Mouse (Mus musculus) heart, adult 2 months (tissue): ENCODE measurements around the gene Dyrk1b. TPM values are rescaled to one million over a fixed set of nuclear protein-coding genes. Genes with fewer than 3 reads are reported as not detected.
"Not testable (repeated sequence)": the region's sequence is repeated elsewhere in the genome, so short reads cannot be mapped to it uniquely, and the experiment has no call there.

Experiments used
- DNase-seq, 2 experiments: peaks; one replicate each; pipeline ENCODE4 v3.0.0; 2021
- H3K27ac ChIP-seq: fragments of 200-600 bp; 2 replicates; pipeline ENCODE4 v1.8.1; 2022
- H3K27me3 ChIP-seq: fragments of 200-500 bp; 2 replicates; pipeline ENCODE4 v1.6.1; 2012; ENCODE audit warnings: mild to moderate bottlenecking, low read length, inconsistent platforms, mixed read lengths; ENCODE audit not compliant: control insufficient read depth, insufficient read depth
- H3K36me3 ChIP-seq: fragments of 200-500 bp; 2 replicates; pipeline ENCODE4 v1.6.1; 2012; ENCODE audit warnings: low read length, inconsistent platforms; ENCODE audit not compliant: control insufficient read depth, insufficient read depth
- H3K4me1 ChIP-seq: fragments of 200-500 bp; 2 replicates; pipeline ENCODE4 v1.6.1; 2011; ENCODE audit warnings: low read length; ENCODE audit not compliant: control insufficient read depth, insufficient read depth
- H3K4me3 ChIP-seq: fragments of 200-600 bp; 2 replicates; pipeline ENCODE4 v1.8.1; 2022
- H3K79me2 ChIP-seq: fragments of 200-500 bp; replicated peaks from 2 replicates; pipeline ENCODE4 v1.6.1; 2012; ENCODE audit warnings: mild to moderate bottlenecking, inconsistent platforms, low read length, moderate library complexity, mixed read lengths; ENCODE audit not compliant: control insufficient read depth, insufficient read depth
- H3K9ac ChIP-seq: fragments of 200-500 bp; 2 replicates; pipeline ENCODE4 v1.6.1; 2012; ENCODE audit warnings: low read depth, mild to moderate bottlenecking, control low read depth, inconsistent platforms, low read length, mixed read lengths
- CTCF ChIP-seq: fragments of 200-600 bp; IDR thresholded peaks from 2 replicates; pipeline ENCODE4 v1.8.1; 2022; ENCODE audit warnings: antibody characterized with exemption, mild to moderate bottlenecking, moderate library complexity
- POLR2A ChIP-seq: fragments of 200-500 bp; IDR thresholded peaks from 2 replicates; pipeline ENCODE4 v1.6.1; 2011; ENCODE audit warnings: mild to moderate bottlenecking, low read depth, low read length, control low read depth; ENCODE audit not compliant: insufficient read depth
- WGBS: fragments of 180-500 bp; shearing (Covaris S2); methylation state at CpG from one replicate; pipeline ENCODE4 v1.1.7; 2018; 5-methylcytosine and 5-hydroxymethylcytosine counted together
- intact Hi-C: fragments of 180-260 bp; cut with DNase I; formaldehyde crosslinking; loops from one replicate; pipeline ENCODE4 v1.15.1; 2025
- polyA plus RNA-seq: library from polyadenylated mRNA; depleted of rRNA; stranded (reverse); fragments of >200 nt; gene quantifications from 2 replicates; pipeline ENCODE4 v1.2.3, GENCODE M21; 2012
- total RNA-seq, 2 experiments: library from RNA; stranded (reverse); gene quantifications; 2 replicates each; pipeline ENCODE4 v1.2.3; 2021

Gene Dyrk1b
- total and polyA plus RNA-seq, 3 experiments, result 28.0 to 30.1 (median 28.3) TPM

GRCm38 (mm10) chr7:28208988-28209508 lies 29.8 kb downstream of the Dyrk1b start:
- H3K4me3 ChIP-seq, result peak overlapping the region; percentile 33; the same call in 1 of the 2 replicates
- intact Hi-C loops, result no loop called here
- no peaks in the 10 kb centered on the region for H3K36me3 ChIP-seq
- 38% methylated on average over 19 of the region's 19 CpGs for WGBS
- DNase-seq, result peak; percentile 74 to 83
- no peak overlapping the region; the same call in 1 of the 2 replicates for H3K9ac ChIP-seq
- H3K27me3 ChIP-seq, result no peaks in the 10 kb centered on the region
- no peaks in the 10 kb centered on the region for H3K4me1 ChIP-seq
- peak overlapping the region; percentile 51; the same call in 1 of the 2 replicates for H3K27ac ChIP-seq
- TF ChIP-seq CTCF (no peak), POLR2A (peak; percentile 51; the same call in 1 of the 2 replicates)
- H3K79me2 ChIP-seq, result no peaks in the 10 kb centered on the region

- 41% methylated on average over 5 of the region's 5 CpGs for WGBS
- H3K27ac ChIP-seq, result no peak overlapping the region
Observed at GRCm38 (mm10) chr7:28210731-28211130, 31.5 kb downstream of the Dyrk1b start.

GRCm38 (mm10) chr7:28214142-28214541 lies 34.9 kb downstream of the Dyrk1b start:
- Histone ChIP-seq H3K4me1 (no peaks in the 10 kb centered on the region), H3K27ac (no peak overlapping the region), H3K36me3 (no peaks in the 10 kb centered on the region), H3K79me2 (no peaks in the 10 kb centered on the region), H3K27me3 (no peaks in the 10 kb centered on the region), H3K4me3 (no peak overlapping the region), H3K9ac (no peak overlapping the region)
- intact Hi-C loops, result loop anchor here (2.0 to 5.0 kb wide), 4 partner anchors 47 to 162 kb away; partner anchors contain the start of genes Dll3, Fbl and Psmc4
- peak; percentile 51 to 81 for DNase-seq
- TF ChIP-seq CTCF, result peak; percentile 86
- no peak for TF ChIP-seq POLR2A
- 28% methylated on average over 10 of the region's 10 CpGs for WGBS

More at GRCm38 (mm10) chr7:28210731-28211130, 31.5 kb downstream of the Dyrk1b start:
- Histone ChIP-seq H3K79me2 (no peaks in the 10 kb centered on the region), H3K27me3 (no peaks in the 10 kb centered on the region), H3K4me1 (no peaks in the 10 kb centered on the region), H3K36me3 (no peaks in the 10 kb centered on the region), H3K4me3 (no peak overlapping the region), H3K9ac (no peak overlapping the region)
- no peak for DNase-seq
- TF ChIP-seq POLR2A, result no peak
- peak; percentile 26 for TF ChIP-seq CTCF
- intact Hi-C loops, result loop anchor here (5.0 kb wide), 2 partner anchors 43 to 158 kb away; partner anchors contain the start of genes Fbl and Psmc4

GRCm38 (mm10) chr7:28215950-28216349 lies 36.7 kb downstream of the Dyrk1b start:
- not testable (repeated sequence) for H3K4me3 ChIP-seq, H3K27me3 ChIP-seq, H3K36me3 ChIP-seq, DNase-seq, H3K4me1 ChIP-seq, H3K27ac ChIP-seq, H3K9ac ChIP-seq, H3K79me2 ChIP-seq
- 65% methylated on average over 2 of the region's 2 CpGs for WGBS
- intact Hi-C loops, result loop anchor here (2.0 kb wide), 2 partner anchors 67 to 87 kb away; partner anchors contain the start of gene Dll3

GRCm38 (mm10) chr7:28217811-28218210 lies 38.5 kb downstream of the Dyrk1b start:
- H3K4me3 ChIP-seq, H3K79me2 ChIP-seq, DNase-seq, intact Hi-C loops, H3K27me3 ChIP-seq, H3K4me1 ChIP-seq, H3K36me3 ChIP-seq, H3K27ac ChIP-seq, H3K9ac ChIP-seq: not testable (repeated sequence)
- WGBS, result 86% methylated on average over 13 of the region's 13 CpGs

GRCm38 (mm10) chr7:28218951-28219740 lies 39.9 kb downstream of the Dyrk1b start:
- DNase-seq, H3K9ac ChIP-seq, H3K36me3 ChIP-seq, H3K4me3 ChIP-seq, H3K79me2 ChIP-seq, H3K4me1 ChIP-seq, H3K27me3 ChIP-seq, H3K27ac ChIP-seq, intact Hi-C loops: not testable (repeated sequence)
- WGBS, result 74% methylated on average over 20 of the region's 20 CpGs

GRCm38 (mm10) chr7:28226836-28227235 lies 47.6 kb downstream of the Dyrk1b start:
- H3K4me3 ChIP-seq, H3K4me1 ChIP-seq, H3K27ac ChIP-seq, H3K27me3 ChIP-seq, DNase-seq, intact Hi-C loops, H3K36me3 ChIP-seq, H3K9ac ChIP-seq, H3K79me2 ChIP-seq: not testable (repeated sequence)
- 79% methylated on average over 4 of the region's 4 CpGs for WGBS

- DNase-seq, H3K36me3 ChIP-seq, H3K9ac ChIP-seq, H3K27ac ChIP-seq, H3K4me3 ChIP-seq, H3K4me1 ChIP-seq, H3K27me3 ChIP-seq, H3K79me2 ChIP-seq, intact Hi-C loops: not testable (repeated sequence)
- 87% methylated on average over 4 of the region's 4 CpGs for WGBS
Observed at GRCm38 (mm10) chr7:28227421-28227820, 48.2 kb downstream of the Dyrk1b start.
